Mouse (Mus musculus) layer of hippocampus, postnatal 14 days (tissue): Measurements from ENCODE around the gene Mpp6. TPM values are rescaled to one million over a fixed set of nuclear protein-coding genes. Genes with fewer than 3 reads are reported as not detected.

Source experiments
- DNase-seq, 2 experiments: peaks; one replicate each; pipeline ENCODE4 v3.0.0; 2021 to 2022; ENCODE audit warnings: low spot score in 2 of 2, mixed read lengths in 1 of 2
- total RNA-seq, 2 experiments: library from RNA; stranded (reverse); gene quantifications; 2 replicates each; pipeline ENCODE4 v1.2.3; 2021

Gene Mpp6
- total RNA-seq, 2 experiments from 2014 or later: 121 to 125 TPM

DNA sequence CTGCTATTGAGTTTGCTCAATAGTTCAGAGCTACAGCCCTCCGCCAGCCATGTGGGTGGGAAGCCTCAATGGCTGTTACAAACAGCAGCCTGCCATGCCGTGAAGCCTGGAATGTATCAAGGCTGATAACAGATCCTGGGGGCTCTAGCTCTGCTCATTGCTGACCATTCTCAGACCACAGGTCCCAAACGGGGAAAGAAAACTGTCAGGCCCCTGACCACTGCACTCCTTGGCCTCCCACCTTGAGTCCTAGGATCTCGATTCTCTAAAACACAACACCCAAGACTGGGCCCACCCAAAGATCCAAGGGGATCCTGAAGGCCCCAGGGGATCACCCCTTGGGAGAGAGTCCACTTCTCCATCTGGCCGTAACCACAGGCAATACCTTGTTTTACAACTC lies 112.3 kb downstream of the Mpp6 start:
- no peak for DNase-seq

DNA sequence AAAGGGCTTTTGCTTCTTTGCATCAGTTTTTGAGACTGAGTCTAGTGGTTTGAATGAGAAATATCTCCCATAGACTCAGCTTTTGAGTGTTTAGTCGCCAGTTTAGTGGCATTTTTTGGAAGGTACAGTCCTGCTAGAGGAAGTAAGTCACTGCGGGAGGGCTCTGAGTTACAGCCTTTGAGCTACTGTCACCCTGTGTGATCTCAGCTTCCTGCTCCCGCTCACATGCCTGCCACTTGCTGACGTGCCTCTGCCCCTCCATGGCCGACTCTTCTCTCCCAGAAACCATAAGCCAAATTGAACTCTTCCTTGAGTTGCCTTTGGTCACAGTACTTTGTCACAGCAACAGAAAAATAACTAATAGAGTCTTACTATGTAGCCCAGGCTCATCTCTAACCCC lies 112.9 kb downstream of the Mpp6 start:
- DNase-seq: no peak

GRCm38 (mm10) chr6:50223606-50224005 lies 113.6 kb downstream of the Mpp6 start:
- no peak for DNase-seq

DNA sequence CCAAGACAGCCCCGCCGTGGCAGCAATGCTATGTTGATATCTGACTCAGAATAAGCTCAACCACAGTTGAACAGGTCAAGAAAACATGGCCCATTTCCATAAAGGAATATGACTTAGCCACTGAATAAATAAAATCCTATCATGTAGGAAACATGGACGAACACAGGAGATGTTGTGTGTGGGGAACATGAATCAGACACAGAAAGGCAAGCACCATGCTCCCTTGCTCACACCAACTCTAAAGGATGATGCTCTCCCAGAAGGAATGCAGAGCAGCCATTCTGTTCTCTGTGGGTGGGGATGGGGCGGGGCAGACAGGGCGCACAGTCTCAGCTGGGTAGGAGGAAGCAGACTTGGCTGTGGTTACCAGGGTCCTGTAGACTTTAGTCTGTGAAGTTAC lies 115.2 kb downstream of the Mpp6 start:
- DNase-seq: no peak

DNA sequence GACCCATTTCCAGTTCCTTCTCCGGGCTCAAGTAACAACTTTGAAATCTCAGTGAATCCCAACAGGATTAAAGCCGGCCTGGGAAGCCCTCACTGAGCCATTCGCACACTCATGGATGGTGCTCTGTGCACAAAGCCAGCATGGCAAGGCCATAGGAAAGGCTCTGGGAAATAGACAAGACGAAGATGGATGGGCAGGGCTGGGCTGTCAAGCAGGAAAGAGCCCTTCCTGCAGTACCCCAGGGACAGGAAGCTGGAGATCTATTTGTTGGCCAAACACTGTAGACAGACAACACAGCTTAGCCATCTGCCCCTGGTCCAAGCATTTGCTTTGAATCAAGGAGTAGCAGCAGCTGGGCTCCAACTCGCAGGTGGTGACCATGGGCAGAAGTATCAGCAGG lies 118.1 kb downstream of the Mpp6 start:
- no peak for DNase-seq

DNA sequence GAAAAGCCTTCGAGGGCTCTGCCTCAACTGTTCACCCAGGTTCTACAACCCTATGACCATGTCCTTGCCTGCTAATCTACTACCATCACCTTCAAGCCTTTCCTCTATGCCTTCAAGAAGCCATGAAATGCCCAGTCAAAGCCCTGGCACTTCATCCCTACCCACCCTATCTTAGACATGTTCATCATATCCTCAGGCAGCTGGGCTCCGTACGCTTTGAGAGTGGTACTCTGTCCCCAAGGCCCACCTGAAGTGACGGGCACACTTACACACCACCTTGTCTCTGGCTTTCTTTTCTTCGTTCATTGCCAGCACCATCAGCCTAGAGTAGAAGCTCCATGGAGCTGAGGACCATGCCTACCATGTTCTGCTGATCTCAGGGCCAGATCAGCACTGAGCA lies 121.2 kb downstream of the Mpp6 start:
- no peak for DNase-seq

DNA sequence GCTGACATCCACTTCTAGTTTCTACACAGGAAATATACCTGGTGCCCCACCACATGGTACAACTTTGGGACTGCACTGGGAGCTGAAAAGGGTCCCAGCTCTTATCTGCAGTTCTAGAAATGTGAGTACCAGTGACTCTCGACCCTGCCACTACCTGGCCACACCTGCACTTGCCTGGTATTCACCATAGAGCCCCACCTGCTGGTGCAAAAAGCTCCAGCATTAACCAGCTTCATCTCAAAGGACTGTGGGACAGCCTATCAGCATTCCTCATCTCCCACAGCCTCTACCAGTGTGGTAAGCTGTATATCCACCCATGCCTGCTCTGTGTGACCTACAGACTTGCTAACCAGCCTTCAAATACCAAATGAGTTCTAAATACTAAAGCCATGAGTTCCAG lies 122.9 kb downstream of the Mpp6 start:
- DNase-seq: no peak

DNA sequence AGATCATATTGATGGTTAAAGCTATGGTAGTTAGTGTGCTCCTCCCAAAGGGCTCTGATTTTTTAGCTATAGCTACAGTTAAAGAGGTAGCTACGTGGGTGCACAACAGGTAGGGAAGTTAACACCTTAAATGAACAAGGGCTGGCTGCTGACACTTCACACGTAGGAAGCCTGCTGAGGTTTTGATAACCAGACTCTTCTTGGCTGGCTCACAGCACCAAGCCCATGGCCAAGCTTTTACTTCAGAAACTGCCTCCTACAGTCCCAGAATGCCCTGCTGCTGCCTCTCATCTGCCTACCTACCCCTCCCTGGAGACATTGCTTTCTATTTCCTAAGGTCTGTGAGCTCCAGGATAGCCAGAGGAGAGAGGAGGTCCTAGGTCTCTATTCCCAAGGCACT lies 127.9 kb downstream of the Mpp6 start:
- DNase-seq: no peak

- no peak for DNase-seq
These were observed 129.9 kb downstream of the Mpp6 start for GRCm38 (mm10) chr6:50239902-50240301.

- no peak for DNase-seq
These were observed 130.4 kb downstream of the Mpp6 start for GRCm38 (mm10) chr6:50240437-50240836.

DNA sequence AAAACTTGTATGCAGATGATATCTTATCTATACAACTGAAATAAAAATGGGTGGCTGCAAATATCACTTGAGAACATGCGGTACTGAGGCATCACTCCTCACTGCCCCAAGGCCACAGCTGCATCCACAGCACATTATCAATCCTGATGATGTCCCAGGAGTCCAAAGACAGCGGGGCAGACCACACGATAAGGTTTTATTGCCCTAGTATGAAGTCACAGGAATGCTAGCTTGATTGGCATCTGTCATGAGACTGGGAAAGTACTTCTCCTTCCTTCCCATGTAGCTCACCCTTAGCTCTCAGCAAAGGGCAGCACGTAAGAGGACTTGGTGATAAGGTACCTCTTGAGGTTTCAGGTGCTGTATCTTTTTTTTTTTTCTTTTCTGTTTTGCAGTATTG lies 134.1 kb downstream of the Mpp6 start:
- no peak for DNase-seq

DNA sequence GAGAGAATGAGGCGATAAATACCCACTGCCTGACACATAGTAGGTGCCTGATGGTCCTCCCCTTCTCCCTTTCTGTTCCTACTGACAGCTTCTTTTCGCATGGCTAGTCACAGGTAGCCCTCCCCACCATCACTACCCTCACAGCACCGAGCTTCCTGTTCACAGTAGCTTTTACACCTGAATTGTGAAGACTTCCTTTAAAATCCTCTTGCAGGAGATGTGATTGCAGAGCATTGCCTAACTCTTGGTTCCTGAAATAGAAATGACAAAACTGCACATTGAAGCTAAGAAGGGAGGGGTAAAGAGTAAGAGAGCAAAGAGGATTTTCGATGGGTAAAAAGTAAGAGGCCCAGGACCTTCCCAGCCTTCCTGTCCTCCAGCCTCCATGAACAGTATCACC lies 134.9 kb downstream of the Mpp6 start:
- DNase-seq: no peak

DNA sequence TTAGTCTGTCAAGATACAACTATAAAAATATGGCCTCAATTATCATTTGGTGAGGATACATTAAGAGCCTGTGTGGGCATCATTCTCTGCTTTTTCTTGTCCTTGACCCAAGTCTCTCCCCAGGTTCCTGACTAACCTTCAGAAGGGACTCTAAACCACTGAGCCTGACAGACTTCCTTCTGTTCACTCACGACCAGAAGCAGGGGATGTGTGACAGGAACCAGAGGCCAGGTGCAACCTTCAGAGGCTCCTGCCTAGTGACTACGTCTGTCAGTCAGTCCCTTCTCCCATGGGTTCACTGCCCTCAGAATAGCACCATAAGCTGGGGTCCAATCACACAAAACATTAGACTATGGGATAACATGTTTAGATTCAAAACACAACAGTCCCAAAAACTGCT lies 137.3 kb downstream of the Mpp6 start:
- DNase-seq: no peak

DNA sequence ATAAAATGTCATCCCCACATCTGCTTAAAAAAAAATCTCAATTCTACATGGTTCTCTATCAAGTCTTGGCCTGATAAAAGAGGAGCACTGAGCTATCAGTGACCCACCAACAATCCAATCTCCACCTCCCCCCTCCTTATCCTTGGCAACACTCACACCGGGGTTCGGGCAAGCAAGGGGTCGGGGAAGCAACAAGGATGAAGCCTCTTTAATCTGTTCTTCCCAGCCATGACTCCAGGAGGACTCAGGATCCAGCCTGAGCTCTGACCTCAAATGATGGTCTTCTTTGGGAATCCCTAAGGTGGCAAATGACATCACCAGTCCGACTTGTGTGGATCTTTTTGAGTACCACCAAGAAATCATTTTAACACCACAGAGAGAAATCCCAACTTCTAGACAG lies 137.8 kb downstream of the Mpp6 start:
- no peak for DNase-seq

Other genes starting within 250 kb of the Mpp6 start
- 10 to 100 TPM; 11.6 to 12.7 TPM for gene Gsdme, start 153.6 kb downstream of the Mpp6 start, total RNA-seq